Mouse (Mus musculus): ENCODE measurements at regions not wholly inside any gene's neighbourhood (a gene's known extent, or its start where the extent isn't known, plus 50 kb on each side); places are given as distances from the start of the nearest gene placed in this dataset.
"Not testable (repeated sequence)": the region's sequence is repeated elsewhere in the genome, so short reads cannot be mapped to it uniquely, and the experiment has no call there.

DNA sequence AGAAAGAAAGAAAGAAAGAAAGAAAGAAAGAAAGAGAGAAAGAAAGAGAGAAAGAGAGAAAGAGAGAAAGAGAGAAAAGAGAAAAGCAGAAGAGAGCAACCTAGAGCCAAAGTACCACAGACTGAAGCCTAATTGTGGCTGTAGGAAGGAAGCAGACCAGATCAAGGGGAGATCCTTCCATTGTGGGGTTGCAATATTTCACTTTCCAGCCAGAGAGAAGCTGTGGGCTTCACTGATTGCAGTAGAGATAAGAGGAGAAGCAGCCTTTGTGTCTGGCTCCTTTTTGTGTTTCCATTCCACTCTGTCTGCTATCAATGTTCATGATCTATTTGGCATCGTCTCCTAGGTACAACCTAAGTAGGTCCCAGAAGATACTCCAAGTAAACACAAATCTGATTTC is 79.0 kb upstream of the Xcl1 start:
- no peak for DNase-seq

DNA sequence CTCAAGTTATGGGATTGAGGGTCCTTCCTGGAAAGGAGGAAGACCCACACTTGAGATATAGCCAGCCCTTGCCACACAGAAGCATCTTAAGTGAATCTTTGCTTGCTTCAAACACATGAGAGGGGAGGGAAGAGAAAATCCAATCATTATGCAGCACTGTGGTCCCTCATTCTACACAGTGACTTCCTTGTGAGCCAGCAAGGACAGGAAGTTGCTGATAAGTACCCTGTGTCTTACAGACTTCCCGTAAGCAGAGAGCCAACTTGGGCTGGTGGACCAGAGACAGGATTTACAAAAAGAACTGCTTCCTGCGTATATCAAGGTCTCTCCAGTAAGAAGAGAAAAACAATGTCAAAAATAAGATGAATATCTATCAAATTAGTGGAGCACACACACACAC is 78.1 kb upstream of the Xcl1 start:
- no peak for DNase-seq

DNA sequence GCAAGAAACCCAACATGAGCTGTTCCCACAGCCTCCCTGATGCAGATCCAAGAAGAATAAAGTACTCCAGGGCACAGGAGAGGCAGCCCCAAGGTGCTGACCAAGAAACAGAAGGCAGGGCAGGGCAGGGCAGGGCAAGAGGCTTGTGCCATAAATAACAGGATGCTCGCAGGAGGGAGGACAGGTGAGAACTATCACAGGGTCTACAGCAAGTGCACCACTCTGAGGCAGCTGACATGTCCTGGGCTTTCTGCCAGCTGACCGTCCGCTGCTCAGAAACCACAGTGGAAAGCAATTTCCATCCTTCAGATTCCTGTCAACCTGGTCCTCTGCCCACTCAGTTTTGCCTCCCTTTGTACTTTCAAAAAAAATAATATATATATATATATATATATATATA is 77.0 kb upstream of the Xcl1 start:
- DNase-seq: no peak

DNA sequence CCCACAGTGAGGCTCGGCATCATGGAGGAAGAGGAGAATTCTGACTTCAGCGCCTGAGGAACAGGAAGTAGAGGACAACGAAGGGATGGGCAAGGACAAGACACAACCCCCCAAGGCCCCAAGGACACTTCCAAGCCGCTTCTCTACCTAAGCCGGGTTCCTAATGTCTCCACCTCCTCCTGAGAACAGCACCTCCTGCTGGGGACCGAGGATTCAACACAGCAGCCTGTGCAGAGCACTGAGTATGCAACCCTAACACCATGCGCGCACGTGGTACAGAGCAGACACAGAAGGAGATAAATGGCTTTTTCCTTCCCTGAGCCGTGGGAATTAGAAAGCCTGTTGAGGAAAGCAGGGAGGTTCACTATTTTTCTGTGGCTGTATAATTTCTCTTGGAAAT is 64.2 kb upstream of the Xcl1 start:
- DNase-seq: no peak

DNA sequence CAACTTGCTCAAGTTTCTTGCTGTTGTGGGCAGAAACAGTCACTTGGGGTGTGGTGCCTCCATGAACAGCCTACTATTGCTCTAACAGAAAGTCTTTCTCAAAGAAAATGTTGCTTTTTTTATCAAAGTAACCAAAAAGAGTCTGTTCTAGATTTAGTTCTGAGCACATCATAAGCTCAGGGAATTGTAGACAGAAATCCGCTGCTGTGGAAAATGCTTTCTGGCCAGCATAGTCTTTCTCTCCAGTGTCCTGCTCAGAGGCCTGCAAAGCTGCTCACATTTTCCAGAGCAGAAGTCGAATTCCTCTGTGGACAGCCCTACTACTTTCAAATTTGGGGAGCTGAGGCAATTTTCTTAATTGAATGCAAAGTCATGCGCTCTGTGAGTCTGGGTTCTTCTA is 63.3 kb upstream of the Xcl1 start:
- no peak for DNase-seq

DNA sequence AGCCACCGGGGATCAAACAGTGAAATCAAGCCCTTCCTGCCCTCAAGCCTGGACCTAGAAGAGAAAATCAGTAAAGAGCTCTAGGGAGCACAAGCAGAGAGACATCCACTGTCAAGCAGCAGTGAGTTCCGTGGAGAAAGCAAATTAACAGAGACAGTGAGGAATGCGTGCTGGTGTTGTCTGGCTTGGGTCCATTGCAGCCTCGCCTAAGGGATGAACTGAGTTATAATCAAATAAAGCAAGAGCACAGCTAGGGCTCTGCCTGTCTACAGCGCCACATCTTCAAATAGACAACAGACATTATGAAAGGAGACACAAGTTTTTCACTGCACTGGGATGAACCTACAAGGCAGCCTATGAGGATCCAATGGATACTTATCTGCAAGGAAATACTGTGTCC is 62.3 kb upstream of the Xcl1 start:
- no peak for DNase-seq

DNA sequence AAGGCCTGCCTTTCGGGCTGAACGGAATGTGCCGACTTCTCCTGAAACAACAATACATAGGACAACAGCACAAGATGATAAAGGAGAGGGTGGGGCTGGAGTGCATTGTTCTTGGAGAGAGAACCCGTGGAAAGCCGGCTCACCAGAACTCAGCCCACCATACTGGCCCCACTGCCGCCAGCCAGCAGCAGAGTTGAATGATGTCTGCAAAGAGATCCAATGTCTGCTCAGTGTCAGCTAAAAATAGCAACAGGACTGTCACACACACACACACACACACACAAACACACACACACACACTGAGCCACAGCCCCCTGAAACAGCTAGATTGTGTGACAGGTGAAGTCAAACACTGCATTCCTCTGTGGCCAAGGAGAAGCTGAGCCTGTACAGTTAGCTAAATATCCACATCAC is 58.9 kb upstream of the Xcl1 start:
- no peak for DNase-seq

DNA sequence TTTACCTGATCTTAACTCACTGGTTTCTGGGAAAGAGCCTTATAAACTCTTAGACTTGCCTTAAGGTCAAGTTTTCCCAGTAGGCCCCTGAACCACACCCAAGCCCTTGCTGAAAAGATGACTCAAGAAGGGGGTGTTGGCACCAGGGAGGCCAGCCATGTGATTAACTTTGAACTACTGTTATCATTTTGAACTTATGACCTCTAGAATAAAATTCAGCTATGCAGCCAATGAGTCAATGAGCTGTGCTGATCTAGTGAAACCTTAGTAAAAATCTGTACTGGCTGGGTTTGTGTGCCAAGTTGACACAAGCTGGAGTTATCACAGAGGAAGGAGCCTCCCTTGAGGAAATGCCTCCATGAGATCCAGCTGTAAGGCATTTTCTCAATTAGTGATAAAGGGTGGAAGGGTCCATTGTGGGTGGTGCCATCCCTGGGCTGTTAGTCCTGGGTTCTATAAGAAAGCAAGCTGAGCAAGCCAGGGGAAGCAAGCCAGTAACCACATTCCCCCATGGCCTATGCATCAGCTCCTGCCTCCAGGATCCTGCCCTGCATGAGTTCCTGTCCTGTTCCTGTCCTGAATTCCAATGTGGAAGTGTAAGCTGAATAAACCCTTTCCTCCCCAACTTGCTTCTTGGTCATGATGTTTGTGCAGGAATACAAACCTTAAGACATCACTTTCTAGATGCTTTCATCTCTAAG is 58.0 kb upstream of the Xcl1 start:
- DNase-seq: not testable (repeated sequence)

DNA sequence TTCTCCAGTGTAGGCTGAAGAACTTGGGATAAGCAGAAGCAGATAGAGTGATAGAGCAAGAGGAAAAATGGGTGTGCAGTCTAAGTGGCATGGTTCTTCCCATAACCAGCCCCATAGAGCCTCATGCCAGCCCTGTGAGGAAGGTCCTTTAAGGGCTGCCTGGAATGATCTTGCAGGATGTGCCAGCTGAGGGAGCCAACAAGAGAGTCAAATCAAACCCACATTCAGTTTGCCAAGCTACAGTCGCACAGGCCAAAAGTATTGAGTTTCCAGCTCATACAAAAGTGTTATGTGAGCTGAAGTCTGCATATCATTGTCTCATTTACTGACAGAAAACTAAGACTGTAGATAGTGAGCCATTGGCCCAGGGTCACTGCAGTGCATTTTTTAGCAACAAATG is 53.7 kb upstream of the Xcl1 start:
- DNase-seq: no peak

DNA sequence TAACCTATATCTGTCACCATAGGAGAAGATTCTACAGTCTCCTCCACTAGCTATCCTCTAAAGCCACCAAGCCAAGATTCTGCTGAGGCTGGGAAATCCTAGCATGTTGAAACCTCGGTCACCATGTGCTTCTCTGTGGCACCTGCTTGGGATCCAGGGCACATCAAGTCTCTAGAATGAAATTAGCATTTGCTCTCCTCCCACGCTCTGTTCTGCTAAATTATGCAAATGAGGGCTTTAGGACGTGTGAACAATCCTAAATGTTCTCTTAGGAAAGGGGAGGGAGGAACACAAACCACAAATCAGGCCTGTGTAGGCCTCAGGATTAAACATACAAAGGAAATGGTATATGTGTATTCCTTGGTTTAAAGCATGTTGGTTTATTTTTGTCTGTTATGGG is 52.9 kb upstream of the Xcl1 start:
- DNase-seq: no peak

DNA sequence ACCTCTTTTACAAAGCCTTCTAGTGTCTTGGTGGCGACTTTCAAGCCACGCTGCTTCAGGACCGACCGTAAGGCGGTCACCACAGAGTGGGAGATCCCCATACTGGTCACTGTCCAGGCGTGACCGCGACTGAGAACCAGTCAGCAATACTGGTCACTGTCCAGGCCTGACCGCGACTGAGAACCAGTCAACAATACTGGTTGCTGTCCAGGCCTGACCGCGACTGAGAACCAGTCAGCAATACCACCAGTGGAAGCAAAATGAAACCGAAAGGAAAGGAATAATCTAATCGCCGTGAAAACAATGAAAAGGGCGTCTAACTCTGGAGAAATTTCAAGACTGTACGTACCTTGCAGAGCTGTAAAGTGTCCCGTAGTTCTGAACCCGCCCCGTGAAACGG is 50.2 kb upstream of the Xcl1 start:
- not testable (repeated sequence) for DNase-seq
